Mouse (Mus musculus): ENCODE measurements around the gene Mthfd1l. TPM values are rescaled to one million over a fixed set of nuclear protein-coding genes. Genes with fewer than 3 reads are reported as not detected.

Gene Mthfd1l
- polyA plus RNA-seq, 1 experiment = 1.6 TPM

DNA sequence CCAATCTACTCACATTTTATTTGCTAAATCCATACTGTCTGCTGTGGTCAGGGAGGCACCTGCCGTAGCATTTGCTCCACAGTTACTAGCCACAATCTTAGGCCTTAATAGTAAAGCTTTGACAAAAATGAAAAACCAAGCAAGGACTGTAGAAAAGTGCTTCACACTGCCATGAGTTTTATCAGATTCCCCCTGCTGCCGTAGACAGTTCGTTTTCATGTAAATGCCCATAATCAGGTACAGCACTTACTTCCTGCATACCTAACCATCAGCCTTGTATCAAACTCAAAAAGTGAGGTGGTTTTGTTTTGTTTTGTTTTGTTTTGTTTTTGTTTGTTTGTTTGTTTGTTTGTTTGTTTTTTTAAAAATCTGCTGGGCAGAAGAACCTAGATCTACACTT lies 84.5 kb downstream of the Mthfd1l start:
- TF ChIP-seq CTCF (IDR thresholded peaks at IDR 0.05; ENCODE audit: control insufficient read depth, insufficient read depth, insufficient replicate concordance, low read depth, low read length) = no peak
- TF ChIP-seq POLR2A (IDR thresholded peaks at IDR 0.05; ENCODE audit: control insufficient read depth, low read depth, low read length) = no peak
- H3K27me3 ChIP-seq (ENCODE audit: control insufficient read depth, insufficient read depth, low read length) = no peaks in the 10 kb centered on the region
- no peaks in the 10 kb centered on the region for H3K4me1 ChIP-seq (ENCODE audit: control insufficient read depth, insufficient read depth, low read length)
- no peak overlapping the region for H3K4me3 ChIP-seq (ENCODE audit: control insufficient read depth, low read depth, low read length)
- H3K27ac ChIP-seq (ENCODE audit: control insufficient read depth, insufficient read depth, low read depth, low read length) = no peak overlapping the region
- H3K36me3 ChIP-seq (ENCODE audit: control insufficient read depth, insufficient read depth, low read length) = no peaks in the 10 kb centered on the region

DNA sequence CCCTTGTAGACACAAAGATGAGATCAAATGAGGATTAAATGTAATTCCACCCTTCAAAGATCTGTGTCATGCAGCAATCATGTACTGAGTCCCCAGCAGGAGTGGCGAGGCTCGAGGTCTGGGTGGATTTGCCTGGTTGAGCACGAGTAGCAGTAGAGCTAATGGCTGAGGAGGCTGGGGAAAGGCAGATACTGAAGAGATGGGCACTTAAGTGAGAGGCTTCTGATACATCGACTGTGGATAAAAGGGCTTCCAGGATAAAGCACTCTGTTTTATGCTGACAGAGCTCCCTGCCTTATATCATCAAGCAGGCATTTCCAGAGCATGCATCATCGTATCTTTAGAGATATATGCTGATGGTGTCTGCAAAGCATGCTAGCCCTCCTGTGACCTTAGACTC lies 84.9 kb downstream of the Mthfd1l start:
- no peaks in the 10 kb centered on the region for H3K4me1 ChIP-seq (ENCODE audit: control insufficient read depth, insufficient read depth, low read length)
- TF ChIP-seq CTCF (IDR thresholded peaks at IDR 0.05; ENCODE audit: control insufficient read depth, insufficient read depth, insufficient replicate concordance, low read depth, low read length) = no peak
- no peak for TF ChIP-seq POLR2A (IDR thresholded peaks at IDR 0.05; ENCODE audit: control insufficient read depth, low read depth, low read length)
- no peaks in the 10 kb centered on the region for H3K36me3 ChIP-seq (ENCODE audit: control insufficient read depth, insufficient read depth, low read length)
- H3K27ac ChIP-seq (ENCODE audit: control insufficient read depth, insufficient read depth, low read depth, low read length) = no peak overlapping the region
- H3K4me3 ChIP-seq (ENCODE audit: control insufficient read depth, low read depth, low read length) = no peak overlapping the region
- H3K27me3 ChIP-seq (ENCODE audit: control insufficient read depth, insufficient read depth, low read length) = no peaks in the 10 kb centered on the region

DNA sequence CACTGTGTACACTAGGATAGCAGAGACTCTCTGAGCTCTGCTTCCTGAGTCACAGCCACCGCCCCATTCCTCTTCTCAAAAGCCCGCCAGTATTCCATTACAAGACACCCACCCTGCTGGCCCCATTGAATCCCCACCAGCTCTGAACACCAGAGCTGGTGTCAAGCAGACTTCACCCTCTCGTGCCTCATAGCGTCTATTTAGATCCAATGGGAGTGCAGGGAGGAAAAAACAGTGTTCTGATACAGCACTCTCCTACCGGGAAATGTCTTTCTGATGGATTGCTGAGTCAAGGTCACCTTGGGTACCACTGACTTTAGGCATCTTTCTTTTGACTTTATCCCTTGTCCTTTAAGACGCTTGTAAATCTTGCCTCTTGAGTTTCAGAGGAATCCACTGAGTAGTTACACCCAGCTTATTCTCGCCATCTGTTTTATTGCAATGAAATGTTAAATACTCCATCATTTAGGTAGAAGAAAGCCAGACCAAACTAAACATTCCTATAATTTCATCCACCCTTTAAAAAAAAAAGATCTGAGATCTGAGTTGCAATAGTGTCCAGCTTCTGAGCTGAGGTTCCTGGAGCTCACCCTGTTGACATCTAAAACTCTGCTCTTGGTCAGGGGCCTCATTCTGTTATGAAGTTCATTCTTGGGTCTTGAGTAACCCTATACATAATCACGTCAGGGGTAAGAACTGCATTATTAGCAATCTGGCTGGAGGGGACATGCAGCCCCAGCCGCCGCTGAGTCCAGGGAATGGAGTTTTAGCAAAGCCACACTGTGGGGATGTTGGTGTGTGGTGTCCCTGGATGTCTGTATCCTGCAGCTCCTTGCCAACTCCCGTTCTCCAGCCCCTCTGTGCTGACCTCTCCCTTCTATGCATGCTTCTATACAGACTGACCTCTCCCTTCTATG lies 88.4 kb downstream of the Mthfd1l start:
- TF ChIP-seq POLR2A (IDR thresholded peaks at IDR 0.05; ENCODE audit: control insufficient read depth, low read depth, low read length) = no peak
- no peak for TF ChIP-seq CTCF (IDR thresholded peaks at IDR 0.05; ENCODE audit: control insufficient read depth, insufficient read depth, insufficient replicate concordance, low read depth, low read length)
- H3K27ac ChIP-seq (ENCODE audit: control insufficient read depth, insufficient read depth, low read depth, low read length) = no peak overlapping the region

DNA sequence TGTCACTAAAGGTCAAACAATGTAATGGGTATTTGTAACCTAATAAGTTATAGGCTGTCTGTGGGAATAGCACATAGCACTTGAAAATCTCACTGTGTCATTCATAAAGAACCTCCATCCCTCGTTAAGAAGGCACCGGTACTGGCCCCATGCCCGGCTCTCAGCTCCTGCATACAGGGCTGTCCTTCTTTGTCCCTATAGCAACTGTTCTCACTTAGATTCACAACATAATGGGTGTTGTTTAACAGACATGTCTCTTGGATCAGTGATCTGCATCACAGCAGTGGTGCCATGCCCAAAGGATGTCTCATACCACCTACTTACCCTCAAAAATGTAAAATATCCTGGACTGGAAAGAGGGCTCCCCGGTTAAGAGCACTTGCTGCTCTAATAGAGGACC lies 90.6 kb downstream of the Mthfd1l start:
- Histone ChIP-seq H3K4me1 (ENCODE audit: control insufficient read depth, insufficient read depth, low read length) (no peaks in the 10 kb centered on the region), H3K4me3 (ENCODE audit: control insufficient read depth, low read depth, low read length) (no peak overlapping the region), H3K27ac (ENCODE audit: control insufficient read depth, insufficient read depth, low read depth, low read length) (no peak overlapping the region), H3K27me3 (ENCODE audit: control insufficient read depth, insufficient read depth, low read length) (no peaks in the 10 kb centered on the region), H3K36me3 (ENCODE audit: control insufficient read depth, insufficient read depth, low read length) (no peaks in the 10 kb centered on the region)
- TF ChIP-seq CTCF (IDR thresholded peaks at IDR 0.05; ENCODE audit: control insufficient read depth, insufficient read depth, insufficient replicate concordance, low read depth, low read length) (no peak), POLR2A (IDR thresholded peaks at IDR 0.05; ENCODE audit: control insufficient read depth, low read depth, low read length) (no peak)

More for the DNA sequence above, 88.4 kb downstream of the Mthfd1l start:
- Histone ChIP-seq H3K4me1 (ENCODE audit: control insufficient read depth, insufficient read depth, low read length) (no peaks in the 10 kb centered on the region), H3K4me3 (ENCODE audit: control insufficient read depth, low read depth, low read length) (no peak overlapping the region), H3K36me3 (ENCODE audit: control insufficient read depth, insufficient read depth, low read length) (no peaks in the 10 kb centered on the region), H3K27me3 (ENCODE audit: control insufficient read depth, insufficient read depth, low read length) (no peaks in the 10 kb centered on the region)

DNA sequence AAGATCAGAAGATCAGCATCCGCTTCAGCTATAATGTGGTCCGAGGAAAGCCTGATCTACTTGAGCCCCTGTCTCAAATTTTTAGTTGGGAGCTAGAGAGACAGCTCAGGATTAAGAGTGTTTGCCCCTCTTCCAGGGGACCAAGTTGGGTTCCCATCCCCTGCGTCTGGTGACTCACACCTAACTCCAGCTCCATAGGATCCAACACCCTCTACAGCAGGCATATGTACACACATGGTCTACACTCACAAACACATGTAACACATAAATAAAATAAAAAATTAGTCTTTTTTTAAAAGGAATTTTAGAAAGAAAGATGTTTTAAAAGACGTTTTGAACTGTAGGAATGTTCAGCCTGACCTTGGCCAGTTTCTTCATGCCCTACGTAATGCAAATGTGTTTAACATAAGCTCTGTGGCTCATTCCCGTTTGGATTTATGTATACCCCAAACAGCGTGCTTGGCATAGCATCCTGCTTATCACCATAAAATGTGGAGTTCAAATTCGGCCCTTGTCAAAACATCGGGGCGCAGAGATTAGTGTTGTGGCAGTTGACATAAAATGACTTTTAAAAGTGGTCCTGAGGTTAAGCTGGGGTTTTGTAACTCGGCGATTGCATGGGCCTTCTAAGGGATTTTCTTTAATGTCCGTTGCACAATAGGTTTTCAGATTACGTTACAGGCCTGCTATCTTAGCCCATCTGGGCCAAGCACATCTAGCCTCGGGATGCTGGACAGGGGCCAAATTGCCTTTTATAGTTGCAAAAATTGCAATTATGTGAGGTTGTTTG lies 92.6 kb downstream of the Mthfd1l start:
- H3K27me3 ChIP-seq (ENCODE audit: control insufficient read depth, insufficient read depth, low read length) = no peaks in the 10 kb centered on the region
- H3K36me3 ChIP-seq (ENCODE audit: control insufficient read depth, insufficient read depth, low read length) = no peaks in the 10 kb centered on the region
- no peak overlapping the region for H3K4me3 ChIP-seq (ENCODE audit: control insufficient read depth, low read depth, low read length)
- TF ChIP-seq CTCF (IDR thresholded peaks at IDR 0.05; ENCODE audit: control insufficient read depth, insufficient read depth, insufficient replicate concordance, low read depth, low read length) (no peak), POLR2A (IDR thresholded peaks at IDR 0.05; ENCODE audit: control insufficient read depth, low read depth, low read length) (no peak)
- no peaks in the 10 kb centered on the region for H3K4me1 ChIP-seq (ENCODE audit: control insufficient read depth, insufficient read depth, low read length)
- H3K27ac ChIP-seq (ENCODE audit: control insufficient read depth, insufficient read depth, low read depth, low read length) = no peak overlapping the region

DNA sequence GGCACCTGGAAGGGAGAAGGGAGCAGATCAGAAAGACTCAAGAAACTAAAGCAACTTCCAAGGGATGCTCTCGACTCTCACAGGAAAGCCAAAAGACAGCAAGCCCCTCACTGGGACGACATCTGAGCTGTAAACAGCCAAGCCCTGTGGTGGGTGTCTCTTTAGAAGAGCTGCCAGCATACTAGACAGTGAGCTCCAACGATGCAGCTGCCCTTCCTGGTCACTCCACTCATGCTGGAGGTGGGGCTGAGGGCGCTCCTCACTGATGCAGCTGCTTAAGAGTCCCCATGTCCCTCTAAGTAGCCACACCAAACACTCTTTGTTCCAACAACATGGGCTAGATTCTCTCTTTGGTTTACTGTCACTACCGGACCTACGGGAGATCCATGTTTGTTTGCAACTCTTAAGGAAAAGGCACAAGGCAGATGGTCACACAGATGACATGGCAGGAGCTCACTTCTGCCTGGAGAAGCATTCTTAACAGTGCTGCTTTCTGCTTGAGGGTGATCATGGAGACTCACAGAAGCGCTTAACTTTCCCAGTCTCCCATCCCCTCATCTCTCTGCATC lies 96.4 kb downstream of the Mthfd1l start:
- Histone ChIP-seq H3K4me3 (ENCODE audit: control insufficient read depth, low read depth, low read length) (no peak overlapping the region), H3K36me3 (ENCODE audit: control insufficient read depth, insufficient read depth, low read length) (no peaks in the 10 kb centered on the region), H3K27ac (ENCODE audit: control insufficient read depth, insufficient read depth, low read depth, low read length) (no peak overlapping the region), H3K4me1 (ENCODE audit: control insufficient read depth, insufficient read depth, low read length) (no peaks in the 10 kb centered on the region), H3K27me3 (ENCODE audit: control insufficient read depth, insufficient read depth, low read length) (no peaks in the 10 kb centered on the region)
- TF ChIP-seq CTCF (IDR thresholded peaks at IDR 0.05; ENCODE audit: control insufficient read depth, insufficient read depth, insufficient replicate concordance, low read depth, low read length) = no peak
- TF ChIP-seq POLR2A (IDR thresholded peaks at IDR 0.05; ENCODE audit: control insufficient read depth, low read depth, low read length) = no peak

DNA sequence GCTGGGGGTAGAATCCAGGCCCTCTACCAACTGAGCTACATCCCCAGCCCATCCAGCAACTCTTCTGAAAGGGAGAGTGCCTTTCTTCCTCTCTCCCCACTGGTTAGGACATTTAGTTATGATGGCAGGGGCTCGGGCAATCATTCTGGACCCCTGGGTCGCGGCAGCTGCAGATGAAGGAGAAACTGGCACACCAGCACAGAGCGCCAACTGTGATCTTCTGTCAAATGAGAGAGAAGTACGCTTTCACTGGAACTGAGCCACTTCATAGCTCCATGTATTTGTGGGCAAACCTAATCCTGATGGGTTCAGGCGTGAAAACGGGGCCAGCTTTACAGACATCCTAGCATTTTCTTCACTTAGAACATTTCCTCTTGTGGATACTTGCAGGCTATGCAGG lies 97.1 kb downstream of the Mthfd1l start:
- H3K27me3 ChIP-seq (ENCODE audit: control insufficient read depth, insufficient read depth, low read length) = no peaks in the 10 kb centered on the region

More for the DNA sequence above, 97.1 kb downstream of the Mthfd1l start:
- no peak for TF ChIP-seq CTCF (IDR thresholded peaks at IDR 0.05; ENCODE audit: control insufficient read depth, insufficient read depth, insufficient replicate concordance, low read depth, low read length)
- TF ChIP-seq POLR2A (IDR thresholded peaks at IDR 0.05; ENCODE audit: control insufficient read depth, low read depth, low read length) = no peak
- no peak overlapping the region for H3K4me3 ChIP-seq (ENCODE audit: control insufficient read depth, low read depth, low read length)
- H3K36me3 ChIP-seq (ENCODE audit: control insufficient read depth, insufficient read depth, low read length) = no peaks in the 10 kb centered on the region
- H3K4me1 ChIP-seq (ENCODE audit: control insufficient read depth, insufficient read depth, low read length) = no peaks in the 10 kb centered on the region
- no peak overlapping the region for H3K27ac ChIP-seq (ENCODE audit: control insufficient read depth, insufficient read depth, low read depth, low read length)
